8 mouse cellular contexts compared by ENCODE assay signal in genomic region chr4:22494924-22495323, GRCm38 (mm10). TPM values are rescaled to one million over a fixed set of nuclear protein-coding genes. Genes with fewer than 3 reads are reported as not detected.
DNase-seq lines count a peak whose midpoint lies in the region; ATAC-seq and TF ChIP-seq lines count a peak whose summit lies in the region.

No protein-coding gene starts in this region.

- no peak overlapping the region for H3K4me2 ChIP-seq in heart, postnatal 0 days (ENCODE audit: low read depth, low read length)
- peak overlapping the region; percentile 29; the same call in 1 of the 2 replicates for H3K4me2 ChIP-seq in intestine, embryonic 15.5 days (replicated peaks)
- H3K4me2 ChIP-seq in liver, embryonic 16.5 days (ENCODE audit: low read depth, low read length) = peak overlapping the region; percentile 30; the same call in 1 of the 2 replicates
- 0 out of 2 replicates have a peak overlapping the region, but pooled peaks have one; percentile 14 for H3K4me2 ChIP-seq in stomach, postnatal 0 days (replicated peaks; ENCODE audit: low read depth)

- no peak for TF ChIP-seq EP300 in heart, postnatal 0 days (IDR thresholded peaks at IDR 0.05; ENCODE audit: low read depth)
- TF ChIP-seq EP300 in stomach, postnatal 0 days (optimal IDR thresholded peaks at IDR 0.05) = no peak

- H3K9ac ChIP-seq in heart, postnatal 0 days (replicated peaks; ENCODE audit: low read depth, low read length) = no peak overlapping the region
- no peak overlapping the region for H3K9ac ChIP-seq in intestine, embryonic 15.5 days
- H3K9ac ChIP-seq in liver, embryonic 16.5 days (ENCODE audit: low read depth, low read length) = no peak overlapping the region
- no peak overlapping the region for H3K9ac ChIP-seq in stomach, postnatal 0 days (ENCODE audit: low read length)

- peak overlapping the region; percentile 18 for H3K4me3 ChIP-seq in heart, postnatal 0 days (ENCODE audit: low read depth, low read length)
- 0 out of 2 replicates have a peak overlapping the region, but pooled peaks have one; percentile 4 for H3K4me3 ChIP-seq in intestine, embryonic 15.5 days (replicated peaks)
- no peak overlapping the region for H3K4me3 ChIP-seq in liver, embryonic 16.5 days (ENCODE audit: low read depth, low read length)
- H3K4me3 ChIP-seq in stomach, postnatal 0 days (ENCODE audit: low read depth, low read length) = peak overlapping the region; percentile 15; the same call in 1 of the 2 replicates

- no peak for TF ChIP-seq CTCF in heart, postnatal 0 days (IDR thresholded peaks at IDR 0.05; ENCODE audit: low read depth)
- TF ChIP-seq CTCF in stomach, postnatal 0 days (IDR thresholded peaks at IDR 0.05; ENCODE audit: low read depth) = no peak

- H3K27ac ChIP-seq in heart, postnatal 0 days (ENCODE audit: low read depth) = no peak overlapping the region
- H3K27ac ChIP-seq in intestine, embryonic 15.5 days = no peak overlapping the region
- no peak overlapping the region for H3K27ac ChIP-seq in liver, embryonic 16.5 days (ENCODE audit: low read length)
- no peak overlapping the region for H3K27ac ChIP-seq in stomach, postnatal 0 days (replicated peaks)

- no peak for ATAC-seq in heart, postnatal 0 days (ENCODE audit: insufficient read depth, low read depth)
- 0 out of 2 replicates have a peak, but pooled peaks have one; percentile 5 for ATAC-seq in intestine, embryonic 15.5 days
- no peak for ATAC-seq in liver, embryonic 16.5 days (ENCODE audit: low read depth)
- ATAC-seq in stomach, postnatal 0 days (ENCODE audit: low FRiP score, low TSS enrichment) = no peak

- H3K27me3 ChIP-seq in heart, postnatal 0 days (ENCODE audit: control insufficient read depth, insufficient read depth, low read length) = peaks cover 96% of the 10 kb centered on the region
- H3K27me3 ChIP-seq in intestine, embryonic 15.5 days (replicated peaks) = peaks cover 77% of the 10 kb centered on the region
- peaks cover 78% of the 10 kb centered on the region for H3K27me3 ChIP-seq in liver, embryonic 16.5 days (ENCODE audit: control insufficient read depth, insufficient read depth, low read depth, low read length)
- H3K27me3 ChIP-seq in stomach, postnatal 0 days (ENCODE audit: control insufficient read depth, insufficient read depth, low read length) = peaks cover 43% of the 10 kb centered on the region

- no peak for DNase-seq in heart, postnatal 0 days (ENCODE audit: low spot score)
- DNase-seq in heart, postnatal 14 days = no peak
- DNase-seq in embryo, embryonic 11 days = peak; percentile 87
- DNase-seq in stomach, postnatal 0 days (ENCODE audit: low spot score) = no peak
- DNase-seq in testis, postnatal 14 days (ENCODE audit: low spot score) = no peak
- DNase-seq in kidney, adult 9 months = no peak

- 0 out of 2 replicates have a peak, but pooled peaks cover 16% of the 10 kb centered on the region for H3K4me1 ChIP-seq in heart, postnatal 0 days (ENCODE audit: control insufficient read depth, insufficient read depth)
- H3K4me1 ChIP-seq in intestine, embryonic 15.5 days (replicated peaks) = peaks cover 11% of the 10 kb centered on the region
- H3K4me1 ChIP-seq in liver, embryonic 16.5 days (ENCODE audit: control insufficient read depth, low read depth, low read length) = no peaks in the 10 kb centered on the region
- 0 out of 2 replicates have a peak, but pooled peaks cover 5% of the 10 kb centered on the region for H3K4me1 ChIP-seq in stomach, postnatal 0 days (replicated peaks; ENCODE audit: control insufficient read depth, insufficient read depth)

- no peaks in the 10 kb centered on the region for H3K9me3 ChIP-seq in heart, postnatal 0 days (replicated peaks; ENCODE audit: control insufficient read depth, low read length)
- H3K9me3 ChIP-seq in intestine, embryonic 15.5 days = no peaks in the 10 kb centered on the region
- no peaks in the 10 kb centered on the region for H3K9me3 ChIP-seq in liver, embryonic 16.5 days (replicated peaks; ENCODE audit: control insufficient read depth, low read length)
- H3K9me3 ChIP-seq in stomach, postnatal 0 days (ENCODE audit: control insufficient read depth, low read length) = no peaks in the 10 kb centered on the region

- WGBS in heart, postnatal 0 days = 0% methylated on average over 20 of the region's 20 CpGs
- 1% methylated on average over 20 of the region's 20 CpGs for WGBS in intestine, embryonic 15.5 days
- under 1% methylated on average over 20 of the region's 20 CpGs for WGBS in liver, embryonic 16.5 days (ENCODE audit: insufficient replicate concordance)
- 0% methylated on average over 19 of the region's 20 CpGs for WGBS in stomach, postnatal 0 days

- intact Hi-C loops in heart, postnatal 14 days (cut with DNase I) = loop anchor here (10.0 kb wide), 1 partner anchor 480 kb away; no protein-coding TSS in a partner anchor

- no peaks in the 10 kb centered on the region for H3K36me3 ChIP-seq in heart, postnatal 0 days (replicated peaks; ENCODE audit: control insufficient read depth, insufficient read depth, low read length)
- H3K36me3 ChIP-seq in intestine, embryonic 15.5 days = no peaks in the 10 kb centered on the region
- H3K36me3 ChIP-seq in liver, embryonic 16.5 days (ENCODE audit: control insufficient read depth, insufficient read depth) = no peaks in the 10 kb centered on the region
- H3K36me3 ChIP-seq in stomach, postnatal 0 days (ENCODE audit: control insufficient read depth, insufficient read depth, low read length) = no peaks in the 10 kb centered on the region

RNA-seq across cellular contexts. Expression of gene Pou3f2, which starts 6.8 kb away (rescaled TPM):
- total RNA-seq in heart, postnatal 0 days (2014; rRNA removed; ENCODE audit: low replicate concordance) = not detected in 2 replicates
- polyA plus RNA-seq in heart, postnatal 0 days (2015; fragmentation: Nextera tagmentation; extraction: Ambion mirVana) = not detected in 2 replicates
- total RNA-seq in heart, postnatal 14 days (2021) = not detected
- polyA plus RNA-seq in intestine, embryonic 15.5 days (2015; fragmentation: Nextera tagmentation; extraction: Ambion mirVana) = 0.04 and 0.09 TPM in 2 replicates
- polyA plus RNA-seq in liver, embryonic 16.5 days (2015; fragmentation: Nextera tagmentation; extraction: Ambion mirVana) = not detected in 2 replicates
- polyA plus RNA-seq in stomach, postnatal 0 days (2015; fragmentation: Nextera tagmentation; extraction: Ambion mirVana) = 0.02 TPM in 1 of 2 replicates, not detected in the other
